In the genomic region with DNA sequence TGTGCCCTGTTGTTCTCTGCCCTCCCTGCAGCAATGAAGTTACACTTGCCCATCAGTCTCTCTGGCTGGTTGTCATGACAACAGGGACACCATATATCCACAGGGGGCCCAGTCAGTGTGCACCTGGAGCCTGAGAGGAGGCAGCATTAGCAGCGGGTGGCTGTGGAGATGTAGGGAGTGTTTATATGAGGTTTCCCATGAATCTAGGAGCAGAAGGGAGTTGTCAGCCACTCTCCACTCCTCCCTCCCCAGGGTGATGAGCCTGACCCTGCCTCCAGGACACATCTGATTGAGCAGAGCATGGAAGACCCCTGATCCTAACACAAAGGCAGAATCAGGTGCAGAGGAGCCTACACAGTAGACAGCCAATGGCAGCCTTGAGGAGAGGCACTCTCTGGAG, we compare ENCODE assay signal across 11 mouse cellular contexts.
DNase-seq lines count a peak whose midpoint lies in the region; ATAC-seq lines count a peak whose summit lies in the region.
"Had no signal": no experiment of that assay in that cellular context is flagged by ENCODE, and none has a peak within 500 bp of the region (broad histone marks: within the 10 kb centered on the region; RNA-seq: fewer than 3 reads in every experiment).

No protein-coding gene starts in this region.

- peak; percentile 9 for DNase-seq in WW6 (ENCODE audit: low read depth, low spot score)
- DNase-seq in embryo, embryonic 10 days (ENCODE audit: low spot score), result peak; percentile 31
- peak; percentile 31 for DNase-seq in hindbrain, embryonic 10.5 days (ENCODE audit: low spot score)
- no peak for DNase-seq in adrenal gland, postnatal 25 days
- no peak for DNase-seq in left cerebral cortex, adult 9 months (ENCODE audit: low spot score in 2 of 2)
- no peak for DNase-seq in urinary bladder, adult 18-20 months (ENCODE audit: low spot score in 2 of 2)
- DNase-seq: adrenal gland, postnatal 36 days; spleen, adult 18-20 months had no signal

- H3K4me3 ChIP-seq in hindbrain, embryonic 10.5 days, result no peak overlapping the region
- H3K4me3 ChIP-seq in midbrain, embryonic 15.5 days, result no peak overlapping the region
- H3K4me3 ChIP-seq: embryonic facial prominence, embryonic 12.5 days; myocyte had no signal

- H3K4me2 ChIP-seq in midbrain, embryonic 15.5 days, result no peak overlapping the region
- H3K4me2 ChIP-seq: embryonic facial prominence, embryonic 12.5 days had no signal

- peak; percentile 56; the same call in 1 of the 2 replicates for ATAC-seq in midbrain, embryonic 15.5 days (replicated peaks)

- peaks cover 27% of the 10 kb centered on the region for H3K4me1 ChIP-seq in hindbrain, embryonic 10.5 days (replicated peaks)
- peaks cover 16% of the 10 kb centered on the region for H3K4me1 ChIP-seq in midbrain, embryonic 15.5 days

- no peak overlapping the region for H3K9ac ChIP-seq in midbrain, embryonic 15.5 days
- H3K9ac ChIP-seq: embryonic facial prominence, embryonic 12.5 days had no signal

- H3K27ac ChIP-seq in hindbrain, embryonic 10.5 days, result peak overlapping the region; percentile 53; the same call in 1 of the 2 replicates
- H3K27ac ChIP-seq in midbrain, embryonic 15.5 days, result peak overlapping the region; percentile 51; the same call in 1 of the 2 replicates
- H3K27ac ChIP-seq: embryonic facial prominence, embryonic 12.5 days had no signal

- H3K36me3 ChIP-seq in hindbrain, embryonic 10.5 days, result no peaks in the 10 kb centered on the region
- no peaks in the 10 kb centered on the region for H3K36me3 ChIP-seq in midbrain, embryonic 15.5 days (replicated peaks)
- H3K36me3 ChIP-seq: embryonic facial prominence, embryonic 12.5 days had no signal

- H3K9me3 ChIP-seq in hindbrain, embryonic 10.5 days, result no peaks in the 10 kb centered on the region
- no peaks in the 10 kb centered on the region for H3K9me3 ChIP-seq in midbrain, embryonic 15.5 days
- H3K9me3 ChIP-seq: embryonic facial prominence, embryonic 12.5 days had no signal

- WGBS in hindbrain, embryonic 10.5 days, result 7% methylated on average over 1 of the region's 1 CpGs
- WGBS in midbrain, embryonic 15.5 days, result 7% methylated on average over 1 of the region's 1 CpGs

- no peaks in the 10 kb centered on the region; the same call in 1 of the 2 replicates for H3K27me3 ChIP-seq in hindbrain, embryonic 10.5 days (ENCODE audit: insufficient read depth, poor library complexity, severe bottlenecking)
- H3K27me3 ChIP-seq in midbrain, embryonic 15.5 days (replicated peaks), result no peaks in the 10 kb centered on the region
- H3K27me3 ChIP-seq: embryonic facial prominence, embryonic 12.5 days had no signal

Comparison
In these comparisons a context has a peak if more than half of its experiments do, and no peak if none do; other contexts are left out.
1. DNase-seq: peak in WW6 (single experiment), embryo, embryonic 10 days (single experiment) and hindbrain, embryonic 10.5 days (single experiment); none in adrenal gland, postnatal 25 days (single experiment), left cerebral cortex, adult 9 months (0 of 2) and urinary bladder, adult 18-20 months (0 of 2).